Mouse (Mus musculus): ENCODE data around the gene Crebzf.

Crebzf gene

GRCm38 (mm10) chr7:90442518-90443080, at the start of gene Crebzf:
Gene Crebzf, plus strand, starts transcription at chr7:90442729.
- ATAC-seq (ENCODE audit: low TSS enrichment) = peak; percentile 92

- no peak for ATAC-seq (ENCODE audit: low TSS enrichment)
These were observed 47.5 kb upstream of the Crebzf start for GRCm38 (mm10) chr7:90395073-90395472.

- peak; percentile 38; the same call in 1 of the 2 replicates for ATAC-seq (ENCODE audit: low TSS enrichment)
These were observed 46.6 kb upstream of the Crebzf start for GRCm38 (mm10) chr7:90395928-90396327.

- peak; percentile 59 for ATAC-seq (ENCODE audit: low TSS enrichment)
These were observed 32.6 kb upstream of the Crebzf start for GRCm38 (mm10) chr7:90409934-90410333.

- ATAC-seq (ENCODE audit: low TSS enrichment) = peak; percentile 100
These were observed 16.2 kb upstream of the Crebzf start, which contains the start of gene Ccdc89 for GRCm38 (mm10) chr7:90426020-90427001. Gene Ccdc89, plus strand, starts transcription at chr7:90426577.

- ATAC-seq (ENCODE audit: low TSS enrichment) = no peak
These were observed 15.5 kb upstream of the Crebzf start for GRCm38 (mm10) chr7:90427006-90427405.

GRCm38 (mm10) chr7:90432221-90432620, 10.3 kb upstream of the Crebzf start:
- no peak for ATAC-seq (ENCODE audit: low TSS enrichment)

GRCm38 (mm10) chr7:90440044-90440443, 2.5 kb upstream of the Crebzf start:
- ATAC-seq (ENCODE audit: low TSS enrichment) = no peak

GRCm38 (mm10) chr7:90442070-90442469, 459 bp upstream of the Crebzf start:
- 0 out of 2 replicates have a peak, but pooled peaks have one; percentile 1 for ATAC-seq (ENCODE audit: low TSS enrichment)

- ATAC-seq (ENCODE audit: low TSS enrichment) = peak; percentile 65
These were observed 867 bp downstream of the Crebzf start for GRCm38 (mm10) chr7:90443101-90444091.

- ATAC-seq (ENCODE audit: low TSS enrichment) = no peak
These were observed 1.7 kb downstream of the Crebzf start for GRCm38 (mm10) chr7:90444206-90444605.

GRCm38 (mm10) chr7:90456149-90456844, 13.8 kb downstream of the Crebzf start:
- ATAC-seq (ENCODE audit: low TSS enrichment) = no peak

- peak; percentile 89 for ATAC-seq (ENCODE audit: low TSS enrichment)
These were observed 14.4 kb downstream of the Crebzf start, which contains the start of gene Tmem126a for GRCm38 (mm10) chr7:90456845-90457468. Gene Tmem126a, minus strand, starts transcription at chr7:90457229.

- ATAC-seq (ENCODE audit: low TSS enrichment) = peak; percentile 15; the same call in 1 of the 2 replicates
These were observed 15.0 kb downstream of the Crebzf start for GRCm38 (mm10) chr7:90457517-90457916.

GRCm38 (mm10) chr7:90460330-90460729, 17.8 kb downstream of the Crebzf start:
- no peak for ATAC-seq (ENCODE audit: low TSS enrichment)

- ATAC-seq (ENCODE audit: low TSS enrichment) = 0 out of 2 replicates have a peak, but pooled peaks have one; percentile 14
These were observed 18.4 kb downstream of the Crebzf start for GRCm38 (mm10) chr7:90460930-90461329.

- no peak for ATAC-seq (ENCODE audit: low TSS enrichment)
These were observed 18.9 kb downstream of the Crebzf start for GRCm38 (mm10) chr7:90461441-90461840.

- ATAC-seq (ENCODE audit: low TSS enrichment) = no peak
These were observed 31.0 kb downstream of the Crebzf start for GRCm38 (mm10) chr7:90473511-90473910.

GRCm38 (mm10) chr7:90475793-90476312, 33.3 kb downstream of the Crebzf start, which contains the start of gene Tmem126b:
Gene Tmem126b, minus strand, starts transcription at chr7:90476001.
- peak; percentile 96 for ATAC-seq (ENCODE audit: low TSS enrichment)
